Mouse (Mus musculus): ENCODE data around the gene Numbl.

DNA sequence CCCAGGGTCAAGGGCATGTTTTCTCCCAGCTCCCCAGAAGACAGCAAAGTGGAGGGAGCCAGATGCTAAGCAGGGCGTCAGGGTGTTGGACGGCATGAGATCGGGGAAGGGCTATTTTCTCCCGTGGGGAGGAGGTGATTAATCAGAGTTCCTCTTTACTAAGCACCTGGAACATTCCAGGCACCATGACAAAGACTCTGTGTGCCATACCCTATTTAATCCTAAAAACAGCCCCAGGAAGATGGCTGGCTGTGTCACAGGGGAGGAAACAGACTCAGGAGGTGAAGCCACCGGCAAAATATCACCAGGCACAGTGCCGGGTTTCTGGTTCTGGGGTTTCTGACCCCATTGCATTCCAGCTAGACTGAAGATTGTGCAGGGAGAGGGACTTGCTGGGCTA is 36.3 kb upstream of the Numbl start:
- no peak for TF ChIP-seq CTCF (conservative IDR thresholded peaks at IDR 0.05; ENCODE audit: insufficient read depth, insufficient read length, low read depth, low read length)
- TF ChIP-seq POLR2A (IDR thresholded peaks at IDR 0.05; ENCODE audit: low read depth, low read length) = no peak
